Mouse (Mus musculus) layer of hippocampus, postnatal 25 days (tissue): ENCODE measurements around the gene Neu1. TPM values are rescaled to one million over a fixed set of nuclear protein-coding genes. Genes with fewer than 3 reads are reported as not detected.

Experiments
- total RNA-seq, 2 experiments: library from RNA; stranded (reverse); gene quantifications; 2 replicates each; pipeline ENCODE4 v1.2.3; 2021

Gene Neu1
- total RNA-seq, 2 experiments from 2014 or later: 37.2 to 37.4 TPM

Other genes starting within 250 kb of the Neu1 start
- gene C4b, start 187.4 kb upstream of the Neu1 start, total RNA-seq: 10 to 100 TPM; 16.5 to 17.5 TPM
- under 1 TPM; 0.12 to 0.19 TPM for gene Cyp21a1, start 126.7 kb upstream of the Neu1 start, total RNA-seq
- gene Stk19, start 94.3 kb upstream of the Neu1 start, total RNA-seq: 10 to 100 TPM; 57.3 to 59.8 TPM
- 10 to 100 TPM; 36.7 to 37.7 TPM for gene Dxo, start 94.2 kb upstream of the Neu1 start, total RNA-seq
- 10 to 100 TPM; 64.7 to 72.4 TPM for gene Skiv2l, start 81.0 kb upstream of the Neu1 start, total RNA-seq
- gene Nelfe, start 80.9 kb upstream of the Neu1 start, total RNA-seq: 10 to 100 TPM; 32.1 to 39.1 TPM
- under 1 TPM in 1 of 2 experiments, not detected in 1; 0.17 TPM for gene Cfb, start 68.7 kb upstream of the Neu1 start, total RNA-seq
- gene Zbtb12, start 51.8 kb upstream of the Neu1 start, total RNA-seq: 1 to 10 TPM; 7.3 to 7.7 TPM
- not detected for gene Gm20547, start 49.2 kb upstream of the Neu1 start, total RNA-seq
- gene C2, start 33.0 kb upstream of the Neu1 start, total RNA-seq: 1 to 10 TPM in 1 of 2 experiments, under 1 TPM in 1; 0.86 to 1.9 TPM
- 100 to 1,000 TPM; 164 to 188 TPM for gene Ehmt2, start 32.8 kb upstream of the Neu1 start, total RNA-seq
- gene Slc44a4, start 16.8 kb upstream of the Neu1 start, total RNA-seq: under 1 TPM; 0.20 to 0.21 TPM
- gene Hspa1b, start 28.0 kb downstream of the Neu1 start, total RNA-seq: 10 to 100 TPM; 17.0 to 23.5 TPM
- not detected for gene Gm20481, start 38.7 kb downstream of the Neu1 start, total RNA-seq
- gene Hspa1a, start 40.9 kb downstream of the Neu1 start, total RNA-seq: 10 to 100 TPM; 14.9 to 17.9 TPM
- gene Hspa1l, start 41.5 kb downstream of the Neu1 start, total RNA-seq: under 1 TPM; 0.22 to 0.31 TPM
- gene Lsm2, start 50.6 kb downstream of the Neu1 start, total RNA-seq: 10 to 100 TPM; 18.1 to 19.3 TPM
- gene Vars, start 69.7 kb downstream of the Neu1 start, total RNA-seq: 10 to 100 TPM; 43.7 to 55.6 TPM
- under 1 TPM; 0.07 to 0.23 TPM for gene Vwa7, start 85.3 kb downstream of the Neu1 start, total RNA-seq
- 1 to 10 TPM in 1 of 2 experiments, under 1 TPM in 1; 0.64 to 1.1 TPM for gene Sapcd1, start 96.8 kb downstream of the Neu1 start, total RNA-seq
- under 1 TPM; 0.62 to 0.82 TPM for gene Msh5, start 115.5 kb downstream of the Neu1 start, total RNA-seq
- gene Clic1, start 118.7 kb downstream of the Neu1 start, total RNA-seq: 10 to 100 TPM in 1 of 2 experiments, 1 to 10 TPM in 1; 9.7 to 10.1 TPM
- gene Ddah2, start 127.8 kb downstream of the Neu1 start, total RNA-seq: 10 to 100 TPM; 19.5 to 20.7 TPM
- gene Ly6g6c, start 134.1 kb downstream of the Neu1 start, total RNA-seq: not detected
- gene Mpig6b, start 134.9 kb downstream of the Neu1 start, total RNA-seq: not detected
- 1 to 10 TPM; 4.1 to 4.3 TPM for gene Ly6g6e, start 145.6 kb downstream of the Neu1 start, total RNA-seq
- 1 to 10 TPM in 1 of 2 experiments, under 1 TPM in 1; 0.80 to 1.2 TPM for gene Ly6g6d, start 146.8 kb downstream of the Neu1 start, total RNA-seq
- gene Ly6g6f, start 154.4 kb downstream of the Neu1 start, total RNA-seq: not detected
- gene Abhd16a, start 158.0 kb downstream of the Neu1 start, total RNA-seq: 10 to 100 TPM; 97.9 to 98.1 TPM
- not detected for gene Ly6g5c, start 177.0 kb downstream of the Neu1 start, total RNA-seq
- gene Ly6g5b, start 184.2 kb downstream of the Neu1 start, total RNA-seq: under 1 TPM; 0.42 to 0.54 TPM
- 10 to 100 TPM; 14.2 to 14.4 TPM for gene Gpank1, start 190.2 kb downstream of the Neu1 start, total RNA-seq
- gene Csnk2b, start 190.8 kb downstream of the Neu1 start, total RNA-seq: 100 to 1,000 TPM; 179 to 181 TPM
- gene D17H6S53E, start 195.1 kb downstream of the Neu1 start, total RNA-seq: 10 to 100 TPM; 27.0 to 27.3 TPM
- gene Apom, start 200.8 kb downstream of the Neu1 start, total RNA-seq: not detected
- gene Bag6, start 203.9 kb downstream of the Neu1 start, total RNA-seq: 100 to 1,000 TPM; 290 to 320 TPM
- gene Prrc2a, start 233.6 kb downstream of the Neu1 start, total RNA-seq: 100 to 1,000 TPM; 302 to 353 TPM
- gene Aif1, start 244.8 kb downstream of the Neu1 start, total RNA-seq: 10 to 100 TPM; 10.4 to 10.8 TPM